In genomic region chr6:100705366-100705811, GRCm38 (mm10) we compare ENCODE assay signal across 8 mouse cellular contexts. TPM values are rescaled to one million over a fixed set of nuclear protein-coding genes. Genes with fewer than 3 reads are reported as not detected.
DNase-seq lines count a peak whose midpoint lies in the region; ATAC-seq and TF ChIP-seq lines count a peak whose summit lies in the region.

No protein-coding gene starts in this region.

- peak overlapping the region; percentile 31; the same call in 1 of the 2 replicates for H3K4me3 ChIP-seq in kidney, adult 2 months (ENCODE audit: insufficient read depth, low read depth, low read length)
- H3K4me3 ChIP-seq in embryonic facial prominence, embryonic 13.5 days, result peak overlapping the region; percentile 83
- H3K4me3 ChIP-seq in kidney, embryonic 16.5 days (ENCODE audit: low read length), result peak overlapping the region; percentile 66
- peak overlapping the region; percentile 65 for H3K4me3 ChIP-seq in neural tube, embryonic 11.5 days (ENCODE audit: low read depth, low read length)

- peak overlapping the region; percentile 71 for H3K4me2 ChIP-seq in embryonic facial prominence, embryonic 13.5 days
- peak overlapping the region; percentile 80 for H3K4me2 ChIP-seq in kidney, embryonic 16.5 days (replicated peaks; ENCODE audit: low read depth, low read length)
- peak overlapping the region; percentile 94 for H3K4me2 ChIP-seq in neural tube, embryonic 11.5 days (ENCODE audit: low read depth)

- H3K27me3 ChIP-seq in kidney, adult 2 months (replicated peaks; ENCODE audit: control insufficient read depth, insufficient read depth, low read length), result no peaks in the 10 kb centered on the region
- no peaks in the 10 kb centered on the region for H3K27me3 ChIP-seq in embryonic facial prominence, embryonic 13.5 days
- H3K27me3 ChIP-seq in kidney, embryonic 16.5 days (ENCODE audit: insufficient read depth, low read length), result peaks cover 11% of the 10 kb centered on the region; the same call in 1 of the 2 replicates
- H3K27me3 ChIP-seq in neural tube, embryonic 11.5 days (ENCODE audit: control insufficient read depth, insufficient read depth, low read length), result 0 out of 2 replicates have a peak, but pooled peaks cover 3% of the 10 kb centered on the region

- no peak for TF ChIP-seq POLR2A in kidney, adult 2 months (IDR thresholded peaks at IDR 0.05; ENCODE audit: low read depth, low read length)

- H3K9ac ChIP-seq in embryonic facial prominence, embryonic 13.5 days, result peak overlapping the region; percentile 93
- peak overlapping the region; percentile 72 for H3K9ac ChIP-seq in kidney, embryonic 16.5 days (replicated peaks; ENCODE audit: low read length)
- 0 out of 2 replicates have a peak overlapping the region, but pooled peaks have one; percentile 1 for H3K9ac ChIP-seq in neural tube, embryonic 11.5 days (ENCODE audit: low read length)

- no peak for ATAC-seq in embryonic facial prominence, embryonic 13.5 days (ENCODE audit: insufficient number of reproducible peaks, insufficient read depth, low FRiP score, low TSS enrichment, low read depth)
- no peak for ATAC-seq in kidney, embryonic 16.5 days (ENCODE audit: low FRiP score, low TSS enrichment)
- ATAC-seq in neural tube, embryonic 11.5 days (ENCODE audit: insufficient read depth, low FRiP score, low TSS enrichment), result no peak
- no peak for ATAC-seq in megakaryocyte-erythroid progenitor cell, adult 5-6 weeks (replicated peaks; ENCODE audit: low FRiP score, low TSS enrichment, poor library complexity, severe bottlenecking)

- no peak overlapping the region for H3K27ac ChIP-seq in kidney, adult 2 months (ENCODE audit: insufficient read depth, low read depth, low read length)
- H3K27ac ChIP-seq in embryonic facial prominence, embryonic 13.5 days, result peak overlapping the region; percentile 98
- no peak overlapping the region for H3K27ac ChIP-seq in kidney, embryonic 16.5 days (ENCODE audit: low read length)
- H3K27ac ChIP-seq in neural tube, embryonic 11.5 days (ENCODE audit: low read depth, low read length), result no peak overlapping the region

- DNase-seq in kidney, adult 2 months, result peak; percentile 37
- no peak for DNase-seq in kidney, adult 11 months
- DNase-seq in neural tube, embryonic 11.5 days (ENCODE audit: low spot score), result peak; percentile 26
- no peak for DNase-seq in MN1 (ENCODE audit: low spot score)
- DNase-seq in thymus, postnatal 4 days, result no peak

- 3% methylated on average over 15 of the region's 15 CpGs for WGBS in kidney, adult 2 months
- 0% methylated on average over 15 of the region's 15 CpGs for WGBS in embryonic facial prominence, embryonic 13.5 days
- WGBS in kidney, embryonic 16.5 days, result under 1% methylated on average over 15 of the region's 15 CpGs
- 1% methylated on average over 15 of the region's 15 CpGs for WGBS in neural tube, embryonic 11.5 days

- H3K4me1 ChIP-seq in kidney, adult 2 months (ENCODE audit: control insufficient read depth, insufficient read depth, low read length), result no peaks in the 10 kb centered on the region
- peaks cover 43% of the 10 kb centered on the region for H3K4me1 ChIP-seq in embryonic facial prominence, embryonic 13.5 days
- peaks cover 26% of the 10 kb centered on the region for H3K4me1 ChIP-seq in kidney, embryonic 16.5 days (ENCODE audit: insufficient read depth, low read length)
- no peaks in the 10 kb centered on the region for H3K4me1 ChIP-seq in neural tube, embryonic 11.5 days (ENCODE audit: control insufficient read depth, insufficient read depth, low read length)

- TF ChIP-seq CTCF in kidney, adult 2 months (conservative IDR thresholded peaks at IDR 0.05; ENCODE audit: insufficient read depth, insufficient read length, low read depth, low read length), result no peak

- no peaks in the 10 kb centered on the region for H3K9me3 ChIP-seq in embryonic facial prominence, embryonic 13.5 days
- H3K9me3 ChIP-seq in kidney, embryonic 16.5 days (ENCODE audit: low read length), result no peaks in the 10 kb centered on the region
- H3K9me3 ChIP-seq in neural tube, embryonic 11.5 days (ENCODE audit: control insufficient read depth, low read length), result no peaks in the 10 kb centered on the region

- no peaks in the 10 kb centered on the region for H3K36me3 ChIP-seq in kidney, adult 2 months (ENCODE audit: control insufficient read depth, insufficient read depth, low read length)
- no peaks in the 10 kb centered on the region for H3K36me3 ChIP-seq in embryonic facial prominence, embryonic 13.5 days
- H3K36me3 ChIP-seq in kidney, embryonic 16.5 days (ENCODE audit: insufficient read depth, low read length), result no peaks in the 10 kb centered on the region
- H3K36me3 ChIP-seq in neural tube, embryonic 11.5 days (ENCODE audit: control insufficient read depth, insufficient read depth, low read length), result no peaks in the 10 kb centered on the region

RNA-seq across cellular contexts. Expression of gene Gxylt2, which starts 0.9 kb away (rescaled TPM):
- 0.66 and 0.86 TPM in 2 replicates for polyA plus RNA-seq in kidney, adult 2 months (2012; rRNA removed)
- 33.2 and 39.5 TPM in 2 replicates for polyA plus RNA-seq in embryonic facial prominence, embryonic 13.5 days (2015; fragmentation: Nextera tagmentation; extraction: Ambion mirVana)
- polyA plus RNA-seq in kidney, embryonic 16.5 days (2015; fragmentation: Nextera tagmentation; extraction: Ambion mirVana), result 6.8 and 8.0 TPM in 2 replicates
- 3.0 and 5.0 TPM in 2 replicates for polyA plus RNA-seq in neural tube, embryonic 11.5 days (2014; fragmentation: Nextera tagmentation; extraction: Ambion mirVana)
- total RNA-seq in megakaryocyte-erythroid progenitor cell, adult 5-6 weeks (2014; fragmentation: Nextera tagmentation), result not detected in 2 replicates
- total RNA-seq in megakaryocyte-erythroid progenitor cell, adult 5-6 weeks (2017), result not detected in 2 replicates

RNA-seq across cellular contexts. Expression of gene Shq1, which starts 34.4 kb away (rescaled TPM):
- 4.0 and 4.6 TPM in 2 replicates for polyA plus RNA-seq in kidney, adult 2 months (2012; rRNA removed)
- polyA plus RNA-seq in embryonic facial prominence, embryonic 13.5 days (2015; fragmentation: Nextera tagmentation; extraction: Ambion mirVana), result 13.7 and 15.6 TPM in 2 replicates
- polyA plus RNA-seq in kidney, embryonic 16.5 days (2015; fragmentation: Nextera tagmentation; extraction: Ambion mirVana), result 18.9 and 20.8 TPM in 2 replicates
- 16.1 and 17.0 TPM in 2 replicates for polyA plus RNA-seq in neural tube, embryonic 11.5 days (2014; fragmentation: Nextera tagmentation; extraction: Ambion mirVana)
- 13.0 and 20.7 TPM in 2 replicates for total RNA-seq in megakaryocyte-erythroid progenitor cell, adult 5-6 weeks (2014; fragmentation: Nextera tagmentation)
- 15.1 and 18.4 TPM in 2 replicates for total RNA-seq in megakaryocyte-erythroid progenitor cell, adult 5-6 weeks (2017)

Comparison
In these comparisons a context has a peak if more than half of its experiments do, and no peak if none do; other contexts are left out.
1. DNase-seq: peak in kidney, adult 2 months (single experiment) and neural tube, embryonic 11.5 days (single experiment); none in kidney, adult 11 months (single experiment), MN1 (single experiment) and thymus, postnatal 4 days (single experiment).
2. H3K4me3 ChIP-seq: peak in every context shown above with its lines; median percentile 83 in embryonic facial prominence, embryonic 13.5 days; 66 in kidney, embryonic 16.5 days; 65 in neural tube, embryonic 11.5 days; 31 in kidney, adult 2 months.
3. H3K9ac ChIP-seq: peak in every context shown above with its lines; median percentile 93 in embryonic facial prominence, embryonic 13.5 days; 72 in kidney, embryonic 16.5 days; 1 in neural tube, embryonic 11.5 days.
4. Peak in every context shown above with its lines, with median percentiles within 50 percentile points of each other: H3K4me2 ChIP-seq.